Mouse (Mus musculus) neural tube, embryonic 12.5 days (tissue): Measurements from ENCODE around the gene Pax6. TPM values are rescaled to one million over a fixed set of nuclear protein-coding genes. Genes with fewer than 3 reads are reported as not detected.

ENCODE experiments used
- ATAC-seq: fragments of 200-750 bp; cut with Nextera tagmentation; 2 replicates; pipeline ENCODE4 v1.8.0; 2017; ENCODE audit warnings: low read depth, mild to moderate bottlenecking, moderate TSS enrichment, moderate library complexity; ENCODE audit not compliant: low FRiP score
- H3K27ac ChIP-seq: fragments of 300-500 bp; sonication (generic); 2 replicates; pipeline ENCODE4 v1.5.1; 2016
- H3K27me3 ChIP-seq: fragments of 300-500 bp; sonication (generic); replicated peaks from 2 replicates; pipeline ENCODE4 v1.6.1; 2016; ENCODE audit warnings: mild to moderate bottlenecking
- H3K36me3 ChIP-seq: fragments of 300-500 bp; sonication (generic); 2 replicates; pipeline ENCODE4 v1.6.1; 2016; ENCODE audit warnings: mild to moderate bottlenecking
- H3K4me1 ChIP-seq: fragments of 300-500 bp; sonication (generic); 2 replicates; pipeline ENCODE4 v1.6.1; 2016
- H3K4me2 ChIP-seq: fragments of 300-500 bp; sonication (generic); replicated peaks from 2 replicates; pipeline ENCODE4 v1.6.1; 2016; ENCODE audit warnings: mild to moderate bottlenecking
- H3K4me3 ChIP-seq: fragments of 300-500 bp; sonication (generic); 2 replicates; pipeline ENCODE4 v1.5.1; 2016
- H3K9ac ChIP-seq: fragments of 300-500 bp; sonication (generic); 2 replicates; pipeline ENCODE4 v1.6.1; 2016; ENCODE audit warnings: mild to moderate bottlenecking
- H3K9me3 ChIP-seq: fragments of 300-500 bp; sonication (generic); 2 replicates; pipeline ENCODE4 v1.6.1; 2016; ENCODE audit warnings: mild to moderate bottlenecking
- WGBS: fragments of 180-500 bp; shearing (Covaris S2); methylation state at CpG from one replicate; pipeline ENCODE4 v1.1.7; 2016; 5-methylcytosine and 5-hydroxymethylcytosine counted together
- polyA plus RNA-seq: library from polyadenylated mRNA; unstranded; fragments of >200 nt; fragmentation: Nextera tagmentation; extraction: Ambion mirVana; gene quantifications from 2 replicates; pipeline ENCODE4 v1.2.1, GENCODE M21; 2016

Pax6 gene
- polyA plus RNA-seq, 1 experiment from 2014 or later = 23.8 TPM

- WGBS = 39% methylated on average over 8 of the region's 8 CpGs
- H3K27ac ChIP-seq = no peak overlapping the region
Measured at GRCm38 (mm10) chr2:105715409-105716115, 46.9 kb downstream of the Pax6 start.

GRCm38 (mm10) chr2:105726657-105727056 lies 58.0 kb downstream of the Pax6 start:
- Histone ChIP-seq H3K4me1 (no peaks in the 10 kb centered on the region), H3K4me3 (no peak overlapping the region), H3K27ac (no peak overlapping the region), H3K36me3 (no peaks in the 10 kb centered on the region), H3K9me3 (no peaks in the 10 kb centered on the region), H3K4me2 (no peak overlapping the region), H3K27me3 (no peaks in the 10 kb centered on the region; the same call in 1 of the 2 replicates), H3K9ac (no peak overlapping the region)
- no peak for ATAC-seq
- WGBS = 76% methylated on average over 9 of the region's 9 CpGs

More at GRCm38 (mm10) chr2:105715409-105716115, 46.9 kb downstream of the Pax6 start:
- H3K4me2 ChIP-seq = no peak overlapping the region
- no peak overlapping the region for H3K4me3 ChIP-seq
- peaks cover 23% of the 10 kb centered on the region; the same call in 1 of the 2 replicates for H3K4me1 ChIP-seq
- ATAC-seq = 0 out of 2 replicates have a peak, but pooled peaks have one; percentile 19
- H3K36me3 ChIP-seq = no peaks in the 10 kb centered on the region
- no peak overlapping the region for H3K9ac ChIP-seq
- H3K27me3 ChIP-seq = no peaks in the 10 kb centered on the region
- no peaks in the 10 kb centered on the region for H3K9me3 ChIP-seq

- H3K9me3 ChIP-seq = no peaks in the 10 kb centered on the region
- H3K27ac ChIP-seq = no peak overlapping the region
- H3K4me3 ChIP-seq = no peak overlapping the region
- H3K36me3 ChIP-seq = no peaks in the 10 kb centered on the region
- H3K27me3 ChIP-seq = no peaks in the 10 kb centered on the region
- no peaks in the 10 kb centered on the region for H3K4me1 ChIP-seq
- no peak overlapping the region for H3K4me2 ChIP-seq
- no peak for ATAC-seq
- H3K9ac ChIP-seq = no peak overlapping the region
- WGBS = 93% methylated on average over 3 of the region's 3 CpGs
Measured at GRCm38 (mm10) chr2:105730704-105731103, 62.0 kb downstream of the Pax6 start.

GRCm38 (mm10) chr2:105736166-105736565 lies 67.5 kb downstream of the Pax6 start:
- H3K27me3 ChIP-seq = no peaks in the 10 kb centered on the region
- no peak overlapping the region for H3K4me3 ChIP-seq
- no peak overlapping the region for H3K9ac ChIP-seq
- no peaks in the 10 kb centered on the region for H3K9me3 ChIP-seq
- H3K27ac ChIP-seq = no peak overlapping the region
- no peak for ATAC-seq
- H3K36me3 ChIP-seq = no peaks in the 10 kb centered on the region
- no peaks in the 10 kb centered on the region for H3K4me1 ChIP-seq
- no peak overlapping the region for H3K4me2 ChIP-seq

- no peak for ATAC-seq
- WGBS = 77% methylated on average over 7 of the region's 7 CpGs
- H3K9me3 ChIP-seq = 0 out of 2 replicates have a peak, but pooled peaks cover 6% of the 10 kb centered on the region
Measured at GRCm38 (mm10) chr2:105746896-105747295, 78.2 kb downstream of the Pax6 start.

More at GRCm38 (mm10) chr2:105746896-105747295, 78.2 kb downstream of the Pax6 start:
- Histone ChIP-seq H3K4me1 (no peaks in the 10 kb centered on the region), H3K4me2 (no peak overlapping the region), H3K4me3 (no peak overlapping the region), H3K27me3 (no peaks in the 10 kb centered on the region), H3K36me3 (no peaks in the 10 kb centered on the region), H3K9ac (no peak overlapping the region), H3K27ac (no peak overlapping the region)

Other genes starting within 250 kb of the Pax6 start
- 47.3 and 47.4 TPM in 2 replicates for gene Elp4, start 235.7 kb downstream of the Pax6 start, polyA plus RNA-seq
- gene Immp1l, start 235.7 kb downstream of the Pax6 start, polyA plus RNA-seq = 104 and 106 TPM in 2 replicates